Mouse (Mus musculus) embryonic facial prominence, embryonic 15.5 days (tissue): ENCODE measurements around the gene Sult4a1. TPM values are rescaled to one million over a fixed set of nuclear protein-coding genes. Genes with fewer than 3 reads are reported as not detected.
"Not testable (repeated sequence)": the region's sequence is repeated elsewhere in the genome, so short reads cannot be mapped to it uniquely, and the experiment has no call there.

Experiments
- ATAC-seq: fragments of 200-750 bp; cut with Nextera tagmentation; 2 replicates; pipeline ENCODE4 v1.8.0; 2017; ENCODE audit warnings: low read depth, moderate TSS enrichment; ENCODE audit not compliant: insufficient number of reproducible peaks, low FRiP score, low TSS enrichment
- H3K27ac ChIP-seq: fragments of 300-500 bp; sonication (generic); replicated peaks from 2 replicates; pipeline ENCODE4 v1.5.1; 2015; ENCODE audit warnings: mild to moderate bottlenecking, inconsistent platforms
- H3K27me3 ChIP-seq: fragments of 300-500 bp; sonication (generic); 2 replicates; pipeline ENCODE4 v1.6.1; 2015; ENCODE audit warnings: inconsistent platforms
- H3K36me3 ChIP-seq: fragments of 300-500 bp; sonication (generic); 2 replicates; pipeline ENCODE4 v1.6.1; 2015; ENCODE audit warnings: mild to moderate bottlenecking, inconsistent platforms
- H3K4me1 ChIP-seq: fragments of 300-500 bp; sonication (generic); 2 replicates; pipeline ENCODE4 v1.6.1; 2015; ENCODE audit warnings: inconsistent platforms
- H3K4me2 ChIP-seq: fragments of 300-500 bp; sonication (generic); replicated peaks from 2 replicates; pipeline ENCODE4 v1.6.1; 2015; ENCODE audit warnings: mild to moderate bottlenecking, inconsistent platforms
- H3K4me3 ChIP-seq: fragments of 300-500 bp; sonication (generic); replicated peaks from 2 replicates; pipeline ENCODE4 v1.5.1; 2015; ENCODE audit warnings: mild to moderate bottlenecking, inconsistent platforms
- H3K9ac ChIP-seq: fragments of 300-500 bp; sonication (generic); 2 replicates; pipeline ENCODE4 v1.6.1; 2015; ENCODE audit warnings: inconsistent platforms
- H3K9me3 ChIP-seq: fragments of 300-500 bp; sonication (generic); replicated peaks from 2 replicates; pipeline ENCODE4 v1.6.1; 2016; ENCODE audit warnings: inconsistent platforms
- WGBS: fragments of 180-500 bp; shearing (Covaris S2); methylation state at CpG from one replicate; pipeline ENCODE4 v1.1.7; 2015; 5-methylcytosine and 5-hydroxymethylcytosine counted together
- polyA plus RNA-seq: library from polyadenylated mRNA; unstranded; fragments of >200 nt; fragmentation: Nextera tagmentation; extraction: Ambion mirVana; gene quantifications from 2 replicates; pipeline ENCODE4 v1.2.1, GENCODE M21; 2015

Sult4a1 gene
- polyA plus RNA-seq, 1 experiment from 2014 or later = 8.7 TPM

DNA sequence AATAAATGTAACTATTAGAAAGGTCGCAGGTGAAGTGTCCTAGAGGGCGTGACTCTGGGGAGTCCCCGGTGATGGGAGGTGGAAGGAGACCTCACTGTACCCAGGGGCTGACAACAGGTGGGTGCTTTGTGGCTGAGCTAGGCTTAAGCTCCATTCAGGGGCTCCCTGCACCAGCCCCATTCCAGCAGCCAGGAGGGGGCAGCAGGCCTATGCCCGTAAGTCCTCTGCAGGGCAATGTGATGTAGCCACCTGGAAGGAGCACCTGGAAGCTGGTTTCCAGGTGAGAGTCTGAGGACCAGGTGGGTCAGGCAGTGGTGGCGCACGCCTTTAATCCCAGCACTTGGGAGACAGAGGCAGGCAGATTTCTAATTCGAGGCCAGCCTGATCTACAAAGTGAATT lies 18.5 kb upstream of the Sult4a1 start:
- no peak overlapping the region for H3K4me2 ChIP-seq
- H3K9ac ChIP-seq = no peak overlapping the region
- no peaks in the 10 kb centered on the region for H3K4me1 ChIP-seq
- H3K36me3 ChIP-seq = no peaks in the 10 kb centered on the region
- H3K9me3 ChIP-seq = no peaks in the 10 kb centered on the region
- no peak overlapping the region for H3K4me3 ChIP-seq
- ATAC-seq = no peak
- H3K27ac ChIP-seq = no peak overlapping the region
- WGBS = 68% methylated on average over 7 of the region's 7 CpGs
- no peaks in the 10 kb centered on the region for H3K27me3 ChIP-seq

- no peak for ATAC-seq
- Histone ChIP-seq H3K9me3 (no peaks in the 10 kb centered on the region), H3K4me3 (no peak within 1 kb of the TSS), H3K36me3 (no peaks in the 10 kb centered on the region), H3K27me3 (no peaks in the 10 kb centered on the region), H3K4me1 (no peaks in the 10 kb centered on the region), H3K27ac (no peak within 1 kb of the TSS), H3K9ac (no peak within 1 kb of the TSS), H3K4me2 (no peak within 1 kb of the TSS)
- 57% methylated on average over 8 of the region's 8 CpGs for WGBS
Measured at GRCm38 (mm10) chr15:84123075-84123474, 17.5 kb upstream of the Sult4a1 start, which contains the start of gene Pnpla5. Gene Pnpla5 (minus strand): TSS chr15:84123175.

- 55% methylated on average over 7 of the region's 7 CpGs for WGBS
- no peak overlapping the region for H3K9ac ChIP-seq
- ATAC-seq = no peak
- no peak overlapping the region for H3K4me2 ChIP-seq
- H3K4me1 ChIP-seq = no peaks in the 10 kb centered on the region
- no peak overlapping the region for H3K4me3 ChIP-seq
- no peaks in the 10 kb centered on the region for H3K27me3 ChIP-seq
- no peak overlapping the region for H3K27ac ChIP-seq
- no peaks in the 10 kb centered on the region for H3K36me3 ChIP-seq
- H3K9me3 ChIP-seq = no peaks in the 10 kb centered on the region
Measured at GRCm38 (mm10) chr15:84121036-84121435, 15.5 kb upstream of the Sult4a1 start.

DNA sequence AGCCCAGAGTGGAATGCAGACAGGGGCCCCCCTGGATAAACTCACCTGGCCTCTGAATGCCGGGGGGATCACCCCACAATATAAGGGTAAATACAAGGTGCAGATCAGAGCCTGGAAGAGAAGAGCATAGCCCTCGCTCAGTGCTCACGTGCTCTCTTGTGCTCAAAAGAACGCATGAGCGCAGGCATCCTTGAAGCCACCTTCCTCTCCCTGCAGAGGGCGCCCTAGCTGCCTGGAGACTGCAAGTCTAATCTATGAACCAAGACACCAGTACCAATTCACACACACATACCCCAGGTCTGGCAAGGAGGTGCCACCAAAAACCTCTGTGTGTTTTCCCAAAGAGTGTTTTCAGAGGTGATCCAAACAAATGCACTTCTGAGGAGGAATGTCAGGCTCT lies 15.1 kb upstream of the Sult4a1 start:
- Histone ChIP-seq H3K4me3 (no peak overlapping the region), H3K4me1 (no peaks in the 10 kb centered on the region), H3K4me2 (no peak overlapping the region), H3K9ac (no peak overlapping the region), H3K9me3 (no peaks in the 10 kb centered on the region), H3K36me3 (no peaks in the 10 kb centered on the region), H3K27ac (no peak overlapping the region), H3K27me3 (no peaks in the 10 kb centered on the region)
- WGBS = 22% methylated on average over 6 of the region's 6 CpGs
- ATAC-seq = no peak

DNA sequence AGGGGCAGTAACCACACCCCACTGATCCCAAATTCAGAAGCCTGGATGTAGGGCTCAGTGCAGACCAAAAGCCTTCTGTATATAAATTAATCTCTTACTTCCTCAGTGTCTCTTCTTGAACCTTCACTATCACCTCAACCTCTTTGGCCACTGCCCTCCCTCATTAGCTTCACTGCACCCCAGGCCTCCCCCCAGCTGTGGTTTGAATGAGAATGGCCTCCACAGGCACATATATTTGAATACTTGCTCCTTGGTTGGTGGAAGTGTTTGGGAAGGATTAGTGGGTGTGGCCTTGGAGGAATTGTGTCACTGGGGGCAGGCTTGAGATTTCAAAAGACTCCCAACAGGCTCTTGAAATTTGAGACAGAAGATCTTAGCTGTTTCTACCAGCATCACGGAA lies 10.9 kb upstream of the Sult4a1 start:
- Histone ChIP-seq H3K4me3 (no peak overlapping the region), H3K27me3 (no peaks in the 10 kb centered on the region), H3K4me2 (no peak overlapping the region), H3K9me3 (no peaks in the 10 kb centered on the region), H3K36me3 (no peaks in the 10 kb centered on the region), H3K9ac (no peak overlapping the region), H3K27ac (no peak overlapping the region), H3K4me1 (no peaks in the 10 kb centered on the region)
- WGBS = 64% methylated on average over 1 of the region's 1 CpGs
- ATAC-seq = no peak

DNA sequence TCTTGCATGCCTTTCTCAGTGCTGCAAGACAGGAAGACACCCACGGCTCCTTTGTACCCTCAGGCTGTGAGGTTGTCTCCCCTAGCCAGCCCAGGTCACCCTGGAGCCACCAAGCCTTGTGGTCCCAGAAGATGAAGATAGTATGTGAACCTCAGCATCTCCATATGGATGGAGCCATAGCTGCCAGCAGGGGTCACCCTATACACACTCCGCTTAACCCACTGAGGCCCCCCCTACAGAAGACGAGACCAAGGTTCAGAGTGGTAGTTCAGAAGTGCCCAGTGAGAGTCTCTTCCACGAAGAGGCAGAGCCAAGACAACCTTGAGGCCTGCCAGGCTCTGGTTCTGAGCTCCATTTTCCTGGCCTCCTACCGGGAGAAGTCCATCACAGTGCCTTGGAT lies 10.2 kb upstream of the Sult4a1 start:
- Histone ChIP-seq H3K27me3 (no peaks in the 10 kb centered on the region), H3K27ac (no peak overlapping the region), H3K4me3 (no peak overlapping the region), H3K36me3 (no peaks in the 10 kb centered on the region), H3K4me2 (no peak overlapping the region), H3K9ac (no peak overlapping the region), H3K9me3 (no peaks in the 10 kb centered on the region), H3K4me1 (no peaks in the 10 kb centered on the region)
- WGBS = 57% methylated on average over 5 of the region's 5 CpGs
- ATAC-seq = no peak

DNA sequence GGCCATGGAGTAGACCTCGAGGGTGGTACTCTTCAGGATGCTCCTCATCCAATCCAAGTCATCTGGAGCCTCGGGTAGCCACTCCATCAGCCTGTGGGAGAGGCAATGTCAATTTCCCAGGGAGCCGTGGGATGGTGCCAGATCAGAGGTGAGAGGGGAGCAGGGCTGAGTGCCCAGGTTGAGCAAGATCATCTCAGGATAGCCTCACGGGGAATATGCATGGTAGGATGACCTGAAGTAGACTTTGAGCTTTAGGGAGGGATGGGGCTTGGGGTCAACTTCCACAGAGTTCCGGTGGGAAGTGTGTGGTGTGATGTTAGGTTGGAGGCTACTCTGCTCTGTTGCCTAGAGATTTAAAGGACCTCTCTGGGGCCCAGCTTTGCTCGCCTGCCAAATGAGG lies 8.3 kb upstream of the Sult4a1 start:
- 74% methylated on average over 6 of the region's 6 CpGs for WGBS
- Histone ChIP-seq H3K4me1 (no peaks in the 10 kb centered on the region), H3K4me3 (no peak overlapping the region), H3K36me3 (no peaks in the 10 kb centered on the region), H3K9me3 (no peaks in the 10 kb centered on the region), H3K27me3 (no peaks in the 10 kb centered on the region), H3K4me2 (no peak overlapping the region), H3K9ac (no peak overlapping the region), H3K27ac (no peak overlapping the region)
- ATAC-seq = no peak

DNA sequence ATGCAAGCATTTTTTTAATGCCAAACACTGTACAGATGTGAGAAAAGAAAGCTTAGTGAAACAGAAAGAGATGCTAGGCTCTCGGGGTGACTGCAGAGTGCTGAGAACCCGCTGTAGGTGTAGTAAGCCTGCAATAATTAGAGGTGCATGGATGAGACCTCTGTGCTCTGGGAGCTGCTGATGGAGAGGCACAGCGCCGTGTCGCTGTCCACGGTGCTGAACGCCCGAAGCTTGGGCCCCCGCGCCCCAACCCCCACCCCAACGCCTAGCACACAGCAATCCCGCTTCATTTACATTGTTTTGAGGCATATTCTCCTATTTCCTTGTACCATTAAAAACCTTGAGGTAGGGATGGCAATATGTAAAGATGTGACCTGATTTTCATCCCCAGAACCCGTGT lies 3.3 kb upstream of the Sult4a1 start:
- Histone ChIP-seq H3K4me2 (no peak overlapping the region), H3K27me3 (peaks cover 41% of the 10 kb centered on the region), H3K36me3 (no peaks in the 10 kb centered on the region), H3K9ac (no peak overlapping the region), H3K4me3 (no peak overlapping the region), H3K9me3 (no peaks in the 10 kb centered on the region), H3K4me1 (peaks cover 10% of the 10 kb centered on the region), H3K27ac (no peak overlapping the region)
- ATAC-seq = no peak
- WGBS = 3% methylated on average over 13 of the region's 13 CpGs

DNA sequence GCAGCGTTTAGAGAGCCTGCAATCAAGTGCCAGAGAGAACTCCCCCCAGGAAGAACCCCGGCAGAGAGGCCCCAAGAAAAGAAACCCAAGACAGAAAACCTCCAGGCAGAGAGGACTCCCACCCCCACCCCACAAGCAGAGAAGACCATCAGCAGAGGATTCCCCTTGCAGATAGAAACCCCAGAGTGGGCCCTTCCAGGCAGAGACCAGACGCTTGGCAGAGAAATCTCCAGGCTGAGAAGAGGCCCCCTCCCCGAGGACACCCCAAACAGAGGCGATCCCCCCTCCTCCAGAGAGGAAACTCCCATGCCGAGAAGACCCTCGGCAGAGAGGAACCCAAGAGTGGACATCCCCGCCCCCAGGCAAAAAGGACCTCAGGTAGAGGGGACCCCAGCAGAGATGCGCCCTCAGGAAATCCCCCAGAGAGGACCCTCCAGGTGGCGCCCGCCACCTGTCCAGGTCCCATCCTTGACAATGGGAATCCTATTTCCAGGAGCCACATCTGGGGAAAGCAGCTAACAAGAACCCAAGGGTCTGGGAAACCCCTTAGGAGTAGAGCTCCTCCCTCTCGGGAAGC lies 458 bp upstream of the Sult4a1 start:
- Histone ChIP-seq H3K36me3 (no peaks in the 10 kb centered on the region), H3K9ac (no peak overlapping the region), H3K4me1 (peaks cover 10% of the 10 kb centered on the region), H3K4me3 (peak overlapping the region; percentile 52), H3K27ac (no peak overlapping the region), H3K27me3 (peaks cover 41% of the 10 kb centered on the region), H3K9me3 (no peaks in the 10 kb centered on the region), H3K4me2 (peak overlapping the region; percentile 94)
- ATAC-seq = 0 out of 2 replicates have a peak, but pooled peaks have one; percentile 31
- 8% methylated on average over 12 of the region's 12 CpGs for WGBS

DNA sequence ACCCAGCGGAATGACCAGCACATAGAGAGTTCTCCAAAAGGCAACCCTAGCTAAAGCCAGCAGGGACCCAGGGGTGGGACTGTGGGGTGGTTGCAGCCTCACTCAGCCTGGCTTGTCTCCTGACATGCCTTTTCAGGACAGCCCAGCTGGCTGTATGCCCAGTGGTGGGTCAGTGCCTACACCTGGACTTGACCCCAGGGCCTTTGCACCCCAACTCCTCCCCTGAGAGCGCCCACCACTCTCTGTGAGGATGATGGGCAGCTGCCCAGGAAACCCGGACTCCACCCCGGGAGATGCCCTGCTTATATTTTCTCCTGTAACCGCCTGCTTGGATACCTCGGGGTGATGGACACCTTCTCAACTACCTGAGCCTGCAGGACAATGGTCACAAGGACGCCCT lies 928 bp downstream of the Sult4a1 start:
- H3K4me2 ChIP-seq = peak overlapping the region; percentile 94; the same call in 1 of the 2 replicates

DNA sequence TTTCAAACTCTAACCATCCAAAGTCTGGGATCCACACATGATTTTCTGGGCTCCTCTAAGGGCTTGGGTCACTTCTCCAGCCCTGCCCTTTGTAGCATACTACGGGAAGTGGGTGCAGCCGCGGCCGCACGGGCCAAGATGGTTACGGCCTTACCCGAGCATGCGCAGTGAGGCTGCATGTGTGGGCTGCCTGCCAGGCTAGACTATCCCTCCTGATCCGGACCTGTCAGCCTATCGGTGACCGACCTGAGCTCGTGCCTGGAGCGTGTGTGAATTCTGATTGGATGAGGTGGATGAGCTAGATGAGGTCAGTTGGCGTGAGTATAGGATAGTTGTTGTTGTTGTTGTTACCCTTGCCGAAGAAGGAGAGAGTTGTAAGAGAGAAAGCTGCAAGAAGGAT lies 8.0 kb downstream of the Sult4a1 start:
- not testable (repeated sequence) for H3K36me3 ChIP-seq, H3K9me3 ChIP-seq, H3K4me2 ChIP-seq, H3K9ac ChIP-seq, ATAC-seq, H3K27me3 ChIP-seq, H3K4me3 ChIP-seq, H3K4me1 ChIP-seq, H3K27ac ChIP-seq
- 84% methylated on average over 15 of the region's 15 CpGs for WGBS

More for the DNA sequence above, 928 bp downstream of the Sult4a1 start:
- WGBS = 76% methylated on average over 7 of the region's 7 CpGs
- no peak overlapping the region for H3K27ac ChIP-seq
- no peaks in the 10 kb centered on the region for H3K36me3 ChIP-seq
- no peaks in the 10 kb centered on the region for H3K9me3 ChIP-seq
- H3K9ac ChIP-seq = no peak overlapping the region
- H3K4me1 ChIP-seq = peaks cover 10% of the 10 kb centered on the region
- H3K4me3 ChIP-seq = 0 out of 2 replicates have a peak overlapping the region, but pooled peaks have one; percentile 52
- H3K27me3 ChIP-seq = peaks cover 41% of the 10 kb centered on the region
- ATAC-seq = no peak

DNA sequence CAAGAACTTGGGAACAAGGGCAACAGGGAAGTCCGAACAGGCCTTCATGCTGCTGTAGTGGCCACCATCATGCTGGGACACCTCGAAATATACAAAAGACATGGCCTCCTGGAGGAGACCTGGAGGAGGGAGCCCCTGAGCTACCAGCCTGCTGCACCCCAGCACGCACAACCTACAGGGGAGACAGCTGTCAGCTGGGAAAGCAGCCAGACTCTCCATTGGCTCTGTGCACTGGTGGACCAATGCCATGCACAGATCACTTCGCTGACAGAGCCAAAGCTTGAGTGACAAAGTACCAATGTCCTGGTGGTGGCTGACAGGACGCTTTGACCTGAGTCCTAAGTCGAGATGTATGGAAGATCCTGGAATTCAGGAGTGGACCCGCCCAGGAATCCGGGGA lies 9.5 kb downstream of the Sult4a1 start:
- WGBS = 84% methylated on average over 8 of the region's 8 CpGs
- H3K4me3 ChIP-seq = no peak overlapping the region
- no peaks in the 10 kb centered on the region for H3K9me3 ChIP-seq
- H3K4me2 ChIP-seq = no peak overlapping the region
- no peaks in the 10 kb centered on the region for H3K27me3 ChIP-seq
- H3K9ac ChIP-seq = no peak overlapping the region
- ATAC-seq = no peak
- no peaks in the 10 kb centered on the region for H3K36me3 ChIP-seq
- no peak overlapping the region for H3K27ac ChIP-seq
- no peaks in the 10 kb centered on the region for H3K4me1 ChIP-seq
